Mouse (Mus musculus): ENCODE measurements around the gene Trp63.

Trp63 gene

DNA sequence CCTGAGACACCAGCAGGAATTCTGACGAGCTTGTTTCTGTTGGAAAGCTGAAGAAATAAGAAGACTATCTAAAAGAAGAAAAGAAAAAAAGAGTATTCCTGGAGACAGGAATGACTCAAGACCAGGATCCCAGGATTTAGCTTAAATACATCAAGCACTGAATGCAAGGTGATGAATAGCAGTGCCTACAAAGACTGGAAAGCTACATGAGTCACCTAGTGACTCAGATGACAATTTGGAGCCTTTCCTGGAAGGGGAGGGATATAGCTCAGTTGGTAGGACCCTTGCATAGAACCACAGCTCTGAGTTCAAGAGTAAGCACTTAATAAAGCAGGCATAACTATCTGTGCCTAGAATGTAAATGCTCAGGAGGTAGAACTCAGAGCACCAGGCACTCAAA is 93.9 kb downstream of the Trp63 start:
- no peak for DNase-seq (ENCODE audit: extremely low spot score)

DNA sequence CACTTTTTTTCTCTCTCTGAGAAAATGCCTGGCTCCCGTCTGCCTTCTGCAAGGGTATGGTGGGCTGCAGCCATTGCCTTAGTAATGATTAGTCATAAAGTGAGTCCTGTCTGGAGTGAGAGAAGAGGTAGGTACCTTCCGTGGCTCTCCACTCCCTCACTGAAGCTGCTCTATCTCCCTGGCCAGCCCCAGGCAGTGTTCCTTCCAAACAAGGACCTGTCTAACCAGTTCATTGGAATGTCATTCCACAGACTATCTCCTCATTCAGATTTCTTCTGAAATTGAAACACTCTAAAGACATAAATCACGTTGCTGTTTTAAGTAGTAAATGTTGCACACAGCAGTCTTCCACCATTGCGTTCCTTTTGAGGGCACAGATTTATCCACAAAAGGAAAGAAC is 96.4 kb downstream of the Trp63 start:
- no peak for DNase-seq (ENCODE audit: extremely low spot score)

DNA sequence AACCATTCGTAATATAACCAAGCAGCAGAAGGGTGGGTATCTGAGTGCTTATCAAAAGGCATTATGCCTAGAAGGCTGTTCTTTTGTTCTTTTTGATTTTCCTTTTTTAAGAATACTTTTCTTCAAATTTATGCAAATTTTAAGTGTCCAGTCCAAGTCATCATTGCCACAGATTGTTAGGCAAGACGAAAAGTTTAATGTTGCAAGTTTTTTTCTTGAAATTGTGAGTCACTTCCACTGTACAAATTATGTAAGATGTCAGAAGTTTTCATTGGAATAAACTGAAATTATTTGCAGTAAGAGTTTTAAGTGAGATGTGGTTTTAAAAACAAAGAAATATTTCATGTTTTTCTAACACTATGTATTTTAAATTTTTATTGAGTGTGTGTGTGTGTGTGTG is 100.7 kb downstream of the Trp63 start:
- no peak for DNase-seq (ENCODE audit: extremely low spot score)

DNA sequence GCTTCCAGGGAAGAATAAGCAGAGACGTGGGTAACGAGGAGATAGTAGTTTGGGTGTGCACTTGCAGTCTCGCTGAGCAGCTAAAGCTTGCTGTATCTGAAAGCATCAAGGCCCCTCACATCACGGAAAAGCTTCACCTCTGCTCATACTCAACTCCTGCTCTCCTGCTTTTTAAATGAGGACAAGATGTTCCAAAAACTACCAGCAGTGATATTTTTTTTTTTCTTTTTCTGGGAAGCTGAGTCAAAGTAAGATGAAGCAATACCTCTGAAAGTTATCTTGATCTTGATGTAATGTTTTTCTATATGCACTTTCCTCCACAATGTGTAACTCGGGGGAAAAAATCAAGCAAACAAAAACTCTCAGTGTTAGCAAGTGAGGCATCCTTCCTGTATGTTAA is 102.9 kb downstream of the Trp63 start:
- no peak for DNase-seq (ENCODE audit: extremely low spot score)

DNA sequence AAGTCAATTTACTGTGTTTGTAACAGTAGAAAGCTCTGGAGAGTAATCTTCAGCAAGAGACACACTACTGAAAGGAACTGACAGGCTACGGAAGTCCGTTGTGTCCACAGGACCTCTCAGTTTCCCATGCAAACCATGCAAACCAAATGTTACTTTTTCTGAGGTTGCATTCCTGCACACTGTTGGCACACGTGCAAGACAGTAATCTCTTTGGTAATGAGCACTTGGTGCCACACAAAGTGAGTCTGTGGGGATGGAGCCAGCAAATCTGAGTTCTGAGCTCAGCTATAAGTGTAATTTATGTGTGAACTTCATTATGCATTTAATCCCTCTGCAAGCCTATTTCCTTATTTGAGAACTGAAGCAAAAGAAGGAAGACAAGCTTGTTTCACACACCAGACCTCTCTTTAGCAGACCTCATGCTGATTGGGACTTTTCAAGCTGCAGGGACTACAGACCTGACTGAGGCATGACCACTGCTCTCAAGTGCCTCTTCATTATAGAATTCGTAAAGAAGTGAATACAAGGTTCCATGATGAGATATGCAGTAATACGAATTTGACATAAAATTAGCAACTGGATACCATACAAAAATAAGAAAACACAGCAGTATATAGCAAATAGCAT is 109.2 kb downstream of the Trp63 start:
- DNase-seq (ENCODE audit: extremely low spot score): no peak

DNA sequence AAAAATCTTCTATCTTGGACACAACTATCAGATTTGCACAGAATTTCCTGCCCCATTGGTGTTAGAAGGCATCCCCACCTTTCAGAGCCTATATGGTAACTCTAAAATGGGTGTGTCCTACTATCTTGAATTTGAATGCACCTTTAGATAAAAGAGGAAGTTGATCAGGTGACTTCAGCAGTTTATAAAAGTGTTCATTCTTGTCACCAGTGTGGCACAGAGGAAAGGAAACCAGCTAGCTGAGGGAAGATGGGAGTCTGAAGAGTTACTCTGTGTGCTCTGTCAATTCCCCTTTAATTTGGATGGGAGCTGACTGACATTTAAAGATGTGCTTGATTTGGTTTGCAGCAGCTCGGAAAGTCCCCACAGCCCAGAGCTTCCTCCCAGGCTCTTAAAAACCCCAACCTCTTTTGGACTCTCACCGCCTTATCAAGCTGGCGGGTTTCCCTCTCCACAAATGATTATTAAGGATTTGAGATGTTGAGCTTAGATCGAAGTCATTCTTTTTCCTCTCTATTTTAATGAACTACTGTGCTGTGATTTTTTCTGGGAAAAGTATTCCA is 114.2 kb downstream of the Trp63 start:
- DNase-seq (ENCODE audit: extremely low spot score): no peak

DNA sequence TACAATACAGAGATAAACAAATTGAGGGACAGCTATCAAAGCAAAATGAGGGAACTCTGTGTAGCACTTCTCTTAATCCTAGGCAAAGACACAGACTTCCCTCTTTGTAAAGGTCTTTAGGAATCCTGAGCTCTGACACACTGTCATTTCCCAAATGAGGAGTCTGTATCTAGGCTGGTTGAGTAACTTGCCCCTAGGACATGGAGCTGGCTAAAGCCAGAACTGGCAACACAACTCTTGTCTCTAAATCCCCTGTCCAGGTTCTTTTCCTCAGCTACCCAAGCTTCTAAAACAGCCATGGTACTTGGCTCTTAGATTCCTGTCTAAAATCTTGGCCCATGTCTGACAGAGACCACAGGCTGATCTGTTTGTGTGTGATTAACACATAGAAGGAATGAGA is 116.1 kb downstream of the Trp63 start:
- DNase-seq (ENCODE audit: extremely low spot score): no peak

DNA sequence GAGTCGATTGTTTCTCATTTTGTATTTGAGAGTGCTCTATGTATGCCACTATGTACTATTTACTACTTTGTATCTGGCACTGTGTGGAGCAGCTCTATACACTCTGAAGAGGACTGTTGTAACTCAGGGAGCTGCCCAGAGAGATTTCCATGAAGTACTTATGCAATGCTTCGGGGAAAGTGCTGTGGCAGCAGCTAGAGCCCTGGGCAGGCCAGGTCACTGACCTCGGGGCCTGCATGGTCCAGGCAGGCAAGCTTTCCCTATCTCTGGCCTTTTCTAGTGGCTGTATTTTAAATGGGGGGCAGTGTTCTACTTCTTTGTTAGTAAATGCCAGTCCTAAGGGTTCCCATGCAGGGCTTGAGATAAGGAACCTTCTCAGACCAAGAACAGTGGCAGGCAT is 121.4 kb downstream of the Trp63 start:
- DNase-seq (ENCODE audit: extremely low spot score): no peak

DNA sequence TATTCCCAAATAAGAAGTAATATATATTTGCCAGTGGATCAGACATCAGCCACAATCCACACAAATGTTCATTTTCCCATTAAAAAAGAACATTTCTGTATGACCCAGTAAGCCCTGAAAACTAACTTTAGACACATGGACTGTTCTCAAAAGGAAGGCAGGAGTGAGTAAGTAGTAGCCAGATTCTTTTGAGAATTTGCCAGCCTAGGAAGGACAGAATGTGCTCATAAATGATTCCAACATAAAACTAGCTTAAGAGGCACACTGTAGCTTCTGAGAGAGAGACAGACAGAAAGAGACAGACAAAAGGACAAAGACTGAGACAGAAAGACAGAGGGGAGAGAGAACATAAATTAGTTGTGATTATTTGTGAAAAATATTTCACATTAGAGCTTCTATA is 123.6 kb downstream of the Trp63 start:
- no peak for DNase-seq (ENCODE audit: extremely low spot score)

DNA sequence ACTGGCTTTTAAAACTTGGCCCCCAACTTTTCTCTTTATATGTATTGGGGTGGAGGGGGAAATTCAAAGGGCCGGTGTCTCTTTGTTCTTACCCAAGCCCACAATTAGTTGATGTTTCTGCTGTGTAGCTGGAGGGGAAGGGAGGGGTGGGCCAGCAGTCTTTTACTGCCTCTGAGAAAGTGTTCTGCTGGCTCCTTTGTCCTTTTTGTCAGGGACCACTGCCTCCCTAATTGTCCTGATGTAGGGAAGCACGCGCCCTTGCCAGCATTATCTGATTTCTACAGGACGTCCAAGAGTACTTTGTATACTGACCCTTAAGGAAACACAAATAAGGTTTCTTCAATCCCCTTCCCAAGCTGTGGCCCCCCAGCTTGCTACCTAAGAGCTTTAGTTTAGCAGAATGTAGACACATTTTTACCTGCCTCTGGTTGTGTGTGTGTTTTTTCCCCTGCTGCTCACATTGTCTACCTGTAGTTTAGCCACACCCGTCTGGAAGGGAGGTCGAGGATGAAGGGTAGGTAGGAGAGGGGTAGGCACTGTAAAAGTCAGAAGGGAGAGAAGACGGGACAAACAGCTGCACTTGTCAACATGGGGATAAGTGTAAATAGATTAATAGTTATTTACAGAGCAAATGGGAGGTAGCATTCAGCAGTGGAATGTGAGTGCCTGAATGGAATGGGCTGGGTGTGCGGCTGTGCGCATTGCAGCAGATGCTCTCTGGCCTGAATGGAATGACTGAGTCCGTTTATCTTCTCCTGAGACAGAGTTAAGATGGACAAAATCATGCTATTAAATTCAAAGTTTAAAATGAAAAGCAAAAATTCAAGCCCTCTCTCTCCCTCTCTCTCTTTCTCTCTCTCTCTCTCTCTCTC is 134.4 kb downstream of the Trp63 start:
- peak; percentile 28 for DNase-seq (ENCODE audit: extremely low spot score)

DNA sequence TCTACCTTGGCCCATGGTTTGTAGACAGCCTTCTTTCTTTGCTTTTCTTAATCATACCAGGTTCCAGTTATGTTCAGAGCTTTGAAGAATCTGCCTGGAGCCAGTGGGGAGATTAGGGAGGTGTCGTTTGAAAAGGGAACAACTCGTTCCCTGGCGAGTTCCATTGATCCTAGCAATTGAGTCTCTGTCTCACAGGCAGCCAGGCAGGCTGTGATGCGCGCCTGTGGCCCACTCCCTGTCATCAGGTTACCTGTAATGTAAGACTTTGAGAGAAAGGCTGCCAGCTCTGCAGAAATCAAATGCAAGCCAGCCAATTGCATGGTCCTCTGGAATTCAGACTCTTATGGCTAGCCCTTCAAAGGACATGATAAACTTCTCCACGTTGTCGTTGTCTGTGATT is 142.5 kb downstream of the Trp63 start:
- DNase-seq (ENCODE audit: extremely low spot score): no peak

DNA sequence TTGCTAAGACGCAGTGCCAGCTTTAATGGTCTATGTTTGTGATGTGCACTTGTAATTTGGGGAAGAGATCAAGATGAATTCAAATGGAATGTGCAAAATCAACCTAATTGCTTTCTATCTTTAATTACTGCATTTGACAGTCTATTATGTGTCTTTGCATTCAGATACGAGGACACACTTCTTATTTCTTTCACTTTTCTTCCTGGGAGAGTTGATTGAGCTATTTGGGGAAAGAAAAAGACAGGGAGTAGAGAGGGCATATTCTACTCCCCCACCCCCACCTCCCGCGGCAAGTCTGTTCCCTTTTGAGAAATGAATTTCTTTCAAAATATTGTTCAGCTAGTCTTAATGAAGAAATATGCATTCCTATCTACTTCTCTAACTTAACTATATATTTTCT is 149.0 kb downstream of the Trp63 start:
- DNase-seq (ENCODE audit: extremely low spot score): no peak

DNA sequence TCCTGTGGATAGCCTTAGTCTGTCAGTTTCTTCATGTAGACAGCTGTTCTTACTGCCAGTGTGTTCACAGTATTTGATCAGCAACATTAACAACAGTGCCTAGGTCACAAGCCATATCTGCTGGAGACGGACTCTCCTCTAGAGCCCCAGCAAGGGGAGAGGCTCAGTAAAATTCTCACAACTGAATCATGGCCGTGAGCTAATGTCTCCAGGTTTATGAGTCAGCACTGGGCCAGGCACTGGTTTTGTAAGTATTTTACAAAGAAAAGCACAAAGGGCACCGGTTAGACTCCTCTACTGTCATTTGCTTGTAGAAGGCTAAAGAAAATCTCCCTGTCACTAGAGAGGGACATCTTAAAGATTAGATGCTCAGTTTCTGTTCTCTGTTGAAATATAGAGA is 151.7 kb downstream of the Trp63 start:
- DNase-seq (ENCODE audit: extremely low spot score): no peak

DNA sequence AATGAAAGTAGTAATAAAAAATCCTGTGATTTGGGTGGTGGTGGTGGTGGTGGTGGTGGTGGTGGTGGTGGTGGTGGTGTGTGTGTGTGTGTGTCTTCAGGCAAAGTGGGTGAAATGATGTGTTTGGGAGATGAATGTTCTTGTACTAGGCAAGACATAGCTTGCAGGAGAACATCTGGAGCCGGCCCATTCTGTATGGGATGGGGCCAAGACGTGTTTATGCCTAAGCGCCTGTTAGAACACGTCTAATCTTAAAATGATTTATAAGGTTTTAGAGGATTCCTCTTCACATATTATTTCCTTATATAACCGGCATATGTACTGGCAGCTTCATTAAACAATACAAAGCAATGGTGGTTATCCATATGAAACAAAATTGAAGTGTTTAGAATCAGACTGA is 152.2 kb downstream of the Trp63 start:
- DNase-seq (ENCODE audit: extremely low spot score): no peak

DNA sequence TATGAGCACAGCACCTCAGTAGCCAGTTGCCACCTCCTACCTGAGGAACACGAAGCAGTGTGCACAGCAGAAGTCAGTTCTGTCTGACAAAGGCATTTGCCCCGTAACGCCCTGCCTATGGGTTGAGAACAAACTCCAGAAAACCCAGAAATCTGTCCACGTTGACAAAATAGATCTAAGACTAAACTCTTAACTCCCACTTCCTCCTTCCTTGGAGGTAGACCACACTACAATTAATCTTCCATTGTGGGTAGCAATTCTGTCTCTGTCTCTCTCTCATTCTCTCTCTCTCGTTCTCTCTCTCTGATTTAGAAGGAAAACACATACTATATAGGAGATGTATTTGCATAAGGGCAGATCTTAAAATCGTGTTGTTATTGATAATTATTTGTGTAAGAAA is 159.4 kb downstream of the Trp63 start:
- no peak for DNase-seq (ENCODE audit: extremely low spot score)

DNA sequence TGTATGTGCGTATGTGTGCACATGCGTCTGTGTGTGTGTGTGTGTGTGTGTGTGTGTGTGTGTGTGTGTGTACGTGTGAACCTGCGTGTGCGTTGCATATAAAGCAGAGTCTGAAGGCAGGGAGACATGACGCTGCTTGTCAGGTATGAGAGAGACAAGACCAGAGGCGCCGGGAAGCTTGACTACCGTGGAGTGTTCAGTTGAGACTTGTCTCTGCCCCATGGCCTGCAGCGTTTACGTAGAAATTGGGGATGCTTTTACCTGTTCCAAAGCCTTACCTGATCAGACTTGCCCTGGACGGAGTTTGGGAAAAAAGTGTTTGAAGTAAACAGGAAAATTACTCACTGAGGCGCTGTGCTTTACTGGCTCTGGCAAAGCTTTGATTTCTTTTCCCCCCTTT is 160.1 kb downstream of the Trp63 start:
- DNase-seq (ENCODE audit: extremely low spot score): no peak

DNA sequence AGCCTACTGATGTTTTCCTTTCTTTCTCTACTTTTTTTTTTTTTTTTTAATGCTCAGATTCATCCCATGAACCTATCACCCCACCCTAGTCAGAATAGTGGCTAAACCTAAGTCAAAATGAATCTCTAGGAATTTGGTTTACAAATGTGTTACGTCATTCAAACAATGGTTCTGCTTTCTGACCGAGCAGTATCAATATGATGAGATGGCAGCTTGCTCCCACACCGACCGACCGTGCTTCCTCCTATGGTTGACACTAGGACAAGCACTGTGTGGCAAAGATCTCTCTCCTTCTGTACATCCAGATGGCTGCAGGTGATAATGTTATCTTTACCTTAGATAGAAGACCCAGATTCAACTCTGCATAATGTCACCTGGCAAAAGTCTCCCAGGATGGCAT is 163.0 kb downstream of the Trp63 start:
- DNase-seq (ENCODE audit: extremely low spot score): no peak

DNA sequence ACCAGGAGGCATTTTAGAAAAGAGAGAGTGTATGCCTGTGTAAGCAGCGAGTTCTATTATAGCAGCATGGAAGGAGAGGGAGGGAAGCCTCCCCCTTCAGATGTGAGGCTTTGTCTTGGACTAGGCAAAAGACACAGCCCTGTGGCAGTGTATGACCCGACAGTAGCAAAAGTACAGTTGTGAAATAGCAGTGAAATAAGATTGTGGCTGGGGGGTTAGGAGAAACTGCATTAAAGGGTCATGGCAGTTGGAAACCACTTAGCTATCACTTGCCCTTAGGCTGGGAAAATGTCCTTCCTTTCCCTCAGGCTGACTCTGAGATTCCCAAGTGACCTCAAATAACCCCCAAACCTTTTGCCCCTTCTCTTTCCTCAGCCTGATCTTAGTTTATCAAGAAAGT is 164.9 kb downstream of the Trp63 start:
- DNase-seq (ENCODE audit: extremely low spot score): no peak

DNA sequence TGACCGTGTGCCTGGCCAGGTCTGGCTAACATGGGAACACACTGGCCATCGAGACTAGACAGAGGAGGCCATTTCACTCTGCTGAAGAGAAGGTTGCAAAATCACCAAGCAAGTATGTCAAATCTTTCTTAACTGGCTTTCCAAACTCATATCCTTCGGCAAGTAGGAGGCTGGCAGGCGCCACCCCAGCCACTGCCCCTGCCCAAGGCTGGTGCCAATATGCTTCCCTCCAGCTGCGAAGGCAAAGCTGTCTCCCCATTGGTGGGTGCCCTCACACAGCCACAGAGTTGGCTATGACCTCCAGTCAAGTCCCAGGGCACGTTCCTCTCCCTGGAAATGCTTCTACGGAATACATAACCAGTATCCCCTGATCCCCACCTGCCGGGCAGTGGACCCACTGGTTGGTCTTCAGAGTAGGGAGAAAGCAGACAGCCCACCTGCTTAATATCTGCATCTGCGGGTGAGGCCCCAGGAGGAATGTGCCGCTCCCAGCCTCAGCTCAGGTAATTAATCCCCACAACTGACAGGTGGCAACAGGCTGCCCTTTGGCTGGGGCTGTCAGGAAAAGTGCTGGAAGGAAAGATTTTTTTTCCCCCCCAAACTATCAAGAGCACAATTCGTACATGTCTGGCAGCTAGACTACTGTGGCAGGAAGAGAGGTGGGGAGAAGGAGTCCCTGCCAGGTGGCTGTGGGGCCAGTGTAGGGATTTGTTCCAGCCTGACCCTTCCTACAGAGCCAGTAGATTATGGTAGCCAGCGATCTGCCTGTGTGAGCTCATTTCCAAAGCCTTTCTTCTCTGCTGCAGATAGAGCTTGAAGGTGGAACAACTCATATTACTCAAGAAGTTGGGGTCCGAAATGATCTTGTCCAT is 166.3 kb downstream of the Trp63 start:
- DNase-seq (ENCODE audit: extremely low spot score): peak; percentile 12

DNA sequence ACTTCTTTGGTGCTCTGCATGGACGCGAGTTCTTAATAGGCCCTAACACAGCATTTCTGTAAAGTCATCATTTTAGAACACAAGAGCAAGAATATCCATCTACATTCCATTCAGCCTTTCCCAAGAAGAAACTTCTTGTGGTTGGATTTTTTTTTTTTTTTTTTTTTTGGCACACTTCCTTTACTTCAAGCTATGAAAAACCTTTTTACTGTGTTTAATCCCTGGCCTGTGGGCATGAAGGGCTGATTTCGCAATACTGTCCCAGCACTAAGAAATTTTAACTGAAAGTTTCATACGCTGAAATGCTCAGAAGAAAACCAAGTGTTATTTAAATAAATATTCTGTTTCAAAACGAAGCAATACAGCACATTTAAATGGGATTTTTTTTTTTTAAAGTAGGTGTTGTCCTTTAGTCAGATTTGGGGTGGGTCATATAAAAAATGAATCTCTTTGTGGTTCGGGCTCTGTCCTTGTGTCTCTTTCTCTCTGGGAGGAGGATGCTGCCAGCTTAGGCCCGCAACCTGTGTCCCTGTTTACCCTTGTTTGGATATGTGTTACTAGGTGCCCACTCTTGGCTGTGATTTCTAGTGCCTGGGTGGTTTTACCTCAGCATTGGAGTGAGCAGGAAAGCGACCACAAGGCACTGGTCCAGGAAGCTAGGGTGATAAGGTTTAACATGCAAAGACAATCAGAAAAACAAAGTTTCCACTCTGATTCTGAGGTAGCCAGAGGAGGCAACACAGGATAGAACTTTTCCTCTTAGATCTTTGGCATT is 177.4 kb downstream of the Trp63 start:
- DNase-seq (ENCODE audit: extremely low spot score): no peak

DNA sequence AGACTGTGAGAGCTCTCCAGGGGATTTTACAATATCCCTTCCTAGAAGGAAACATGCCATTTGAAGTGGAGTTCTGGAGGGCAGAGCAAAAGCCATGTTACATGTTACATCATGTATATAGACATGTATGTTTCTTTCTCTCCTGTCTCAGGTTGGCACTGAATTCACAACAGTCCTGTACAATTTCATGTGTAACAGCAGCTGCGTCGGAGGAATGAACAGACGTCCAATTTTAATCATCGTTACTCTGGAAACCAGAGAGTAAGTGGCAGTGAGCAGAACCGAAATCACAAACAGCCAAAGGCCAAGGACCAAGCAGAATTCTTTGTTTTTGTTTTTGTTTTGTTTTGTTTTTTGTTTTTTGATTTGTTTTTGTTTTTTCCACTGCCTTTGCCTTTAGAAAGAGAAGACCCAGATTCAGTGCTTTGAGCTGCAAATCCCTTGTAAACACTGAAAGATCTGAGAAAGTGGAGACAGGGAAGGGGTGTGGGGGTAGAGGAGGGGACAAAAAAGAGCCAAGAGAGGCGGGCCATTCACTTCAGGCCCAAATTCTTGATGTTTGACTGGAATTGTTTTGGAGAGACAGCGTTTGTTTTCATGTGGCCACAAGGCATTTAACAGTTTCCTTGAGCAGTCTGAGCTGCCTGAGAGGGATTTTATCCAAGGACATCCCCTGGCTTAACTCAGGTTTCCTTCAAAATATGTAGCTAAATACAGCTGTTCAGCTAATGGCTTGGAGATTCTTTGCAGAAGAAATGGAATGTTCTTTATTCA is 181.7 kb downstream of the Trp63 start:
- no peak for DNase-seq (ENCODE audit: extremely low spot score)

All from embryo, embryonic 9.5 days (tissue).